Mouse (Mus musculus): ENCODE measurements around the gene Rundc3a.
"Not testable (repeated sequence)": the region's sequence is repeated elsewhere in the genome, so short reads cannot be mapped to it uniquely, and the experiment has no call there.

The Rundc3a gene

DNA sequence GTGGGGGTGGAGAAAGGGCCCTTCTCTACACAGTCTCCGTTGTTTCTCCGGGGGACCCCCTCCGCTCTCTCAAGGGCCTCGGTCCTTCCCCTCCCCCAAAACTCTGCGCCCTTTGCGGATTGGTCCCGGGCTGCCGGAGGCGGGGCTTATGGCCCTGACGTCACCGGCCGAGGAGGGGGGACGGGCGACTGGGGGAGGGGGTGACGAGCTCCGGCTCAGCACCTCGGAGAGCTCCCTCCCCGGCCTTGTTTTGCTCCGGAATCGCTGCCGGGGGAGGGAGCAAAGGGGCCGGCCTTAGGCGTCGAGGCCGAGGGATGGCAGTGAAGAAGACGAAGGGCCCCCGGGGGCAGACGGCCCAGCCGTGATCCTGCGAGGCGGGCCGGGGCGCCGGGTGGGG is at the start of gene Rundc3a:
Gene Rundc3a (plus strand): TSS at position 166 of the 397 bp plus-strand sequence.
- DNase-seq, result peak; percentile 71

DNA sequence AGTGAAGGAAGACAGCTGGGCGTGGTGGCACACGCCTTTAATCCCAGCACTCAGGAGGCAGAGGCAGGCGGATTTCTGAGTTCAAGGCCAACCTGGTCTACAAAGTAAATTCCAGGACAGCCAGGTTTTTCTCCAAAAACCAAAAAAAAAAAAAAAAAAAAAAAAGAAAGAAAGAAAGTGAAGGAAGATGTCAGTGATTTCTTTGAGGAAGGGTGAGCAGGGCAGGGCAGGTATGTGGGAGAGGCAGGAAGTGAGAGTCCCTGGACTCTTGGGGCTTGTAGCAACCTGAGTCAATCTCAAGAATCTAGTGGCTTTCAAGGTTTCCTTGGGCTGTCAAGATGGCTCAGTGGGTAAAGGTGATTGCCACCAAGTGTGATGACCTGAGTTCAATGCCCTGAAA is 48.7 kb upstream of the Rundc3a start:
- DNase-seq, result no peak

DNA sequence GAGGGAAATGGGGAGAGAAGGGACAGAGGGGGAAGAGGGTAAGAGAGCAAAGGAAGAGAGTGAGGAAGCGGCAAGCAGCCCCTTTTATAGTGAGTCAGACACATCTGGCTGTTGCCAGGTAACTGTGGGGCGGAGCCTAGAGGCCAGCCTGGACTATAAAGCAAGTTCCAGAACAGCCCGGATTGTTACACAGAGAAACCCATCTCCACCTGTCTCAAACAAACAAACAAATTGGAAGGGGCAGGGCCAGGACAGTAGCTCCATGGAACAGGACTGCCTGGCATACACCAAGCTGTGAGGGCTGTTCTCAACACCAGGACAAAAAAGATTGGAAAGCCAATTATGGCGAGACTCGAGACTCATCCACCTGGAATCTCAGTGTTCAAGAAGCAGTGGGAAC is 46.3 kb upstream of the Rundc3a start:
- DNase-seq, result no peak

- DNase-seq, result no peak
Observed at GRCm38 (mm10) chr11:102347683-102348082, 45.5 kb upstream of the Rundc3a start.

GRCm38 (mm10) chr11:102348101-102348585 is 45.1 kb upstream of the Rundc3a start:
- no peak for DNase-seq

DNA sequence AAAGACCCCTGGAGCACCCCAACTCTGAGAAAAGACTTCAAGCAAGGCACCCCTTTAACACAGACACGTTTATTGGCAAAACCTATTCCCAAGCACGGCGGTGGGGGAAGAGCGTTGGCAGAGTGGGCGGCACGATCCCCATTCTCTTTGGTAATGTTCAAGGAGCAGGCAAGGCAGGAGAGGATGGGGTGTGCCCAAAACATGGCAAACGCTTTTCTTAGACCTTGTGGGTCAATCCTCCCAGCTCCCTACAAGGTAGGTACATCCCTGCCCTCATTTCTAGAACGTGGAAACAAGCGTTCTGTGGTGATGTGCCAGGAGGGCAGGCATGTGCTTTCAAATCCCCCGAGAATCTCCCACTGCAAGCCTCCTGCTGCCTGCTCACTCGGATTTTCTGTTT is 44.4 kb upstream of the Rundc3a start:
- DNase-seq, result no peak

DNA sequence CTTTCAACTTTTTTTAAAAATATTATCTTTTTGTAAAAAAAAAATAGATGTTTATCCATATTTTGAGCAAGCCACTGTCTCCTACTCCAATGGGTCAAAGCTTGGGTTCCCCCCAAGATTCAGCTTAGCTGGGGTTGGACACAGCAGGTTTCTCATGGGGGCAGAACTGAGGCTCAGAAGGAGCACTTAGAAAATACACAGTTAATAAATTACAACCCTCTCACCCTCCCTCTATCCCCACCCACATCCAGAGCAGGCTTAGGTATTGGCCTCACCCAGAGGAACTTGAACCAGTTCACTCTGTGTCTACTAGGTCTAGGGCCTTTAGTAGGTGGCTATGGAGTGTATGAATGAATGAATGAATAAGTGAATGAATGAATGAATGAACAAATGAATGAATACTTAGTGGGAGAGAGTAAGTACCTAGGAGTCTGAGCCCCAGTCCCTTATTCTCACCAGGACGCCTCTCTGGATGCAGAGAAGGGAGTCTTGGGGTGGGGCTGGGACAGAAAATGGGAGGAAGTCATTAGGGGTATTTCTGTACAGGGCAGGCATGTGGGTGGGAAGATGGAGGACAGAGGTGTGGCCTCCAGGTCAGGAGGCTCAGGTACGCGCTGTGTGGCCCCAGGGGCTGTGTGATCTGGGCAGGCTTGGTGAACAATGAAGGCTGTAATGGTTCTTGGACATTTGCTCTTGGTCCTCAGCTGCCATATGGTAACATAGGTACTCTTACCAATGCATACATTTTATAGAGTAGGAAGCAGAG is 43.8 kb upstream of the Rundc3a start:
- DNase-seq, result no peak

DNA sequence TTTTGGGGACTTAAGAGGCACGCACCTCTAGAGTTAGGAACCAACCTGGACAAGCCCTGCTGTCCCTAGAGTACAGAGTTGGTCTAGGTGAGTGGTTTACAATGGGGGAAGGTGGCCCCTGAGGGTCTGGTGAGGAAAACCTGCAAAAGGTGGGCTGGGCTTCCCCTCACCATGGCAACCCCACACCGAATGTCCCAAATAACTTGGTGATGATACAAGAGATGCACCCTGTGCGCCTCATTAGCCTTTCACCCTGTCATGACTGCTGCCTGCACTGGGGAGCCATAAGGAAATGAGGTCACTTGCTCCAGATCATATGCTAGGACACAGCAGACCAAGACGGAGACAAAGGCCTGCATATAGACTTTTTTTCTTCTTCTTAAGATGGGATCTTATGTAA is 42.8 kb upstream of the Rundc3a start:
- DNase-seq, result no peak

- DNase-seq, result no peak
Observed at GRCm38 (mm10) chr11:102350981-102351523, 42.2 kb upstream of the Rundc3a start.

GRCm38 (mm10) chr11:102352378-102352777 is 40.8 kb upstream of the Rundc3a start:
- DNase-seq, result no peak

GRCm38 (mm10) chr11:102353021-102353431 is 40.2 kb upstream of the Rundc3a start:
- no peak for DNase-seq

DNA sequence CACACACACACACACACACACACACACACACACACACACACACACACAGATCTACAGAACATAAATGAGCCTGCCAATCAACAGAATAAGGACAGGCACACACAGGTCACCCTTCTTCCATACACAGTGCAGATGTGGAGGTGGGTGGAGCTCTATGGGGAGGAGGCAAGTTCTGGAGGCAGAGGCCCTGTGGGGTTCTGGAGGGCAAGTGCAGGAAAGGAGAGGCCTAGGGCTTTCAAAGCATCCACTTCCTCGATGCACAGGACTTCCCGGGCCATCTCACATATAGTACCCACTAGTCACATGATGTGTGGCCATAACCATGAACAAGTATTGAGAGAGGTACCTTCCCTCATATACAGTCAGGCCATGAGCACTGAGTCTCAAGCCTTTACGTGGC is 37.7 kb upstream of the Rundc3a start:
- DNase-seq, result no peak

GRCm38 (mm10) chr11:102356190-102356589 is 37.0 kb upstream of the Rundc3a start:
- DNase-seq, result no peak

DNA sequence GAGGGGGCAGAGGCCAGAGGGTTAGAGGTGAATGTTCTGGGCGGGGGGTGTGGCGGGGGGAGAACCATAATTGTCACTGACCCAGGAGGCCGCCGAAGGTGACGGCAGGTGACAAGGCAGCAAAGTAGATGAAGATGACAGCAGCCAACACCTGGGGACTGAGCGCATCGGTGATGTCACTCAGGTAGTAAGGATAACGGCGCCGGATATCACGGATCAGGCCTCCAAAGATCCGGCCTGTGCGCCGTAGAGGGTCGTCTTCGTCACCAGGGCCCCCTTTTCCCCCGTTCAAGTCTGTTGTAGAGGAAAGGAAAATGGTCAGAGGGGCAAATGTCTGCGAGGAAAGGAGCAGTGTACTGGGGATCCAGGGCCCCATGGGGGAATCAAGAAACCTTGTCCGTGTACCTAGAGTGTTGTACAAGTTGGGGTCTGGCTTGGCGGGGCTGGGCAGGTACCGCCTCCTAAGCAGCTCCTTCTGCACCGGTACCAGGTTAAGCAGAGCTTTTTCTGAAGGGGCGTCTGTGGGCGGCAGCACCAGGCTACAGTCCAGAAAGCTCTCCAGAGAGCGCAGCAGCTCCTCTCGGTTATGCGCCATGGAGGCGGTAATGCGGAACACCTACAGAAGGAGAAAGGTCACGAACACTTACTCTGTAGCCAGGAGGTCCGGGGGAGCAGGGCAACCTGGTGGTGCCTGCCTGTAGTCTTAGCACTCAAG is 36.4 kb upstream of the Rundc3a start:
- DNase-seq, result no peak

GRCm38 (mm10) chr11:102358365-102358764 is 34.8 kb upstream of the Rundc3a start:
- no peak for DNase-seq

DNA sequence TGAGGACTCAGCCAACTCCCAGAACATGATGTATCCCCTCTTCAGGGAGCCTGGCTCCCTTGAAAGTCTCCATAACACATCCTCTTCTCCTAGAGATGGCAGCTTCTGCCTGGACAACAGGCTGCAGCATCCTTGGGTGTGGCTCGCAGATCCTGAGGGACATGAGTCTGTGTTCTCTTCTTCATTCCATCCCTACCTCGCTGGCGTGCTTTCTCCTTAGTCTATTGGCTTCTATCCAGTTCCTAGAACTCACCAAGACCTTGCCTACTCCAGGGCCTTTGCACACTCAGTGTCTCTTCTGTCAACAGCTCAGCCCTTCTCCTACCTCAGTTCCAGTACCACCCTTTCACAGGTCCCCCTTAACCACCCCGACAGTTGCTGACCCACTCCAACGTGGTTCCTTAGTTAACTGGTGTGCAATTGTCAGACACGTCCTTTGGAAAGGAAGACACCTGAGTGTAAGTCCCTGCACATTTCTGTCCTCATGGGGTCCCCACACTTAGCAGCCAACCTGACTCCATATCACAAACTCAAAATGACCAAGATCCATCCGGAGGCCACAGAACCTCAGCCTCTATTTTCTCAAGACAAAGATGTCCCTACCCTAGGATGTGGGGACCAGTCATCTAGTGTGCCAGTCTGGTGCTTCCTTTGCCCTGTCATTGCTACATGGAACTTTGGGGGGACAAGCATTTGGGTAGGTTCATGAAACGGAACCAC is 31.3 kb upstream of the Rundc3a start:
- DNase-seq, result no peak

DNA sequence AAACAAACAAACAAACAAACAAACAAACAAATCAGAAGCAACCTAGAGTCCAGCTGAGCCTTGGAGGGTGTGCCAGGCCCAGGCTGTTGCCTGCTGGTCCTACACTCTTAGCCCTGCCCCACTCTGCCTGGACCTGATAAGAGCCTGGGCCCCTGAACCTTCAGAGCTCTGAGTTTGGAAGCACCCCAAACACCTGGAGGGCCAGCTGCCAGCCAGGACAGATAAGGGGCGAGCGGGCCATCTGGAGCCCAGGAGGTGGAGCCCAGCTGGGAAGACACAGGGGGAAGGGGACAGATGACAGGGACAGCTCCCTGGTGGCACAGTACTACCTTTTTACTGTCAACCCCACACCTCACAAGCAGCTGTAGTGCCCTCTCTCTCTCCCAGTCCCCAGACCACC is 29.6 kb upstream of the Rundc3a start:
- no peak for DNase-seq

- no peak for DNase-seq
Observed at GRCm38 (mm10) chr11:102364570-102365371, 28.4 kb upstream of the Rundc3a start.

DNA sequence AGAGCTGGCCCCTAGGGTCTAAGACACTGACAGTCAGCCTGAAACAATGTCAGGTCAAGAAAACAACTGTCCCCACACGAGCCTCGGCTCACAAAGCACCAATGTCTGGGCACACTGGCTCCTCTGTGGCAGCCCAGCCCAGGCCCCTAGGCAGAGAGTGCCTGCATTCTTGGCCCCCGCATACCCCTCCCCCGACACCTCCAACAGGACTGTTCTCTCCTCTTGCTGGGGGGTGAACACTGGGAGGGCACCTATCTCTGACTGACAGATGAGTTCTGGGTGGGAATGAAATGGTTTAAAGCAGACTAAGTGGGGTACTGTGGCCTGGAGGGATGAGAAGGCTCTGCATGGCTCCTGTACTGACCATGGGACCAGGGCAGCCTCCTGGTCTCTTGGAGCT is 27.5 kb upstream of the Rundc3a start:
- DNase-seq, result no peak

DNA sequence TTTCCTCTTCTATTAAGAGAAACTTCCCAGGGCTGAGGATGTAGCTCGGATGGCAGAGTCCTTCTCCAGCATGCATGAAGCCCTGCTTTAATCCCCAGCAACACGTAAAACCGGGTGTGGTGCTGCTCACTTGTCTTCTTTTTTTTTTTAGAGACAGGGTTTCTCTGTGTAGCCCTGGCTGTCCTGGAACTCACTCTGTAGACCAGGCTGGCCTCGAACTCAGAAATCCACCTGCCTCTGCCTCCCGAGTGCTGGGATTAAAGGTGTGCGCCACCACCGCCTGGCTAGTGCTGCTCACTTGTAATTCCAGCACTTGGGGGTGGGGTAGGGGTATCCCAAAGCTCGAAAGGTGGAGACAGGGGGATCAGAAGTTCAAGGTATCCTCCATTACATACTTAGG is 27.1 kb upstream of the Rundc3a start, which contains the start of gene Slc4a1:
Gene Slc4a1 (minus strand): TSS at position 101 of the 400 bp plus-strand sequence.
- DNase-seq, result not testable (repeated sequence)

- no peak for DNase-seq
Observed at GRCm38 (mm10) chr11:102367504-102368280, 25.5 kb upstream of the Rundc3a start.
